Mouse (Mus musculus): ENCODE results near the gene Nol4l. TPM values are rescaled to one million over a fixed set of nuclear protein-coding genes. Genes with fewer than 3 reads are reported as not detected.
A peak's percentile ranks its signal among the peaks of the same experiment; 100 is the strongest.

Gene Nol4l
- total and polyA plus RNA-seq, 3 experiments = 3.5 to 4.4 (median 3.9) TPM

- Histone ChIP-seq H3K36me3 (ENCODE audit: control insufficient read depth, insufficient read depth, low read length) (no peaks in the 10 kb centered on the region), H3K4me1 (ENCODE audit: control insufficient read depth, insufficient read depth, low read length) (peaks cover 5% of the 10 kb centered on the region), H3K27me3 (ENCODE audit: control insufficient read depth, insufficient read depth, low read length) (no peaks in the 10 kb centered on the region), H3K27ac (no peak overlapping the region), H3K79me2 (replicated peaks; ENCODE audit: control insufficient read depth, insufficient read depth, low read length) (no peaks in the 10 kb centered on the region), H3K4me3 (no peak overlapping the region), H3K9ac (ENCODE audit: low read depth, low read length) (no peak overlapping the region)
- DNase-seq = no peak
- 66% methylated on average over 4 of the region's 4 CpGs for WGBS
- intact Hi-C loops (cut with DNase I) = no loop called here
- TF ChIP-seq EP300 (IDR thresholded peaks at IDR 0.05; ENCODE audit: insufficient read depth, low read depth, low read length) = no peak
- TF ChIP-seq CTCF (IDR thresholded peaks at IDR 0.05) = no peak
- TF ChIP-seq POLR2A (IDR thresholded peaks at IDR 0.05; ENCODE audit: insufficient read depth, low read depth, low read length) = no peak
These were observed 60.0 kb downstream of the Nol4l start for GRCm38 (mm10) chr2:153469764-153470163.

GRCm38 (mm10) chr2:153469317-153469716, 60.5 kb downstream of the Nol4l start:
- intact Hi-C loops (cut with DNase I) = no loop called here
- Histone ChIP-seq H3K79me2 (replicated peaks; ENCODE audit: control insufficient read depth, insufficient read depth, low read length) (no peaks in the 10 kb centered on the region), H3K36me3 (ENCODE audit: control insufficient read depth, insufficient read depth, low read length) (no peaks in the 10 kb centered on the region), H3K4me1 (ENCODE audit: control insufficient read depth, insufficient read depth, low read length) (peaks cover 1% of the 10 kb centered on the region; the same call in 1 of the 2 replicates), H3K27me3 (ENCODE audit: control insufficient read depth, insufficient read depth, low read length) (no peaks in the 10 kb centered on the region), H3K4me3 (no peak overlapping the region), H3K9ac (ENCODE audit: low read depth, low read length) (no peak overlapping the region), H3K27ac (no peak overlapping the region)
- 46% methylated on average over 2 of the region's 2 CpGs for WGBS
- no peak for DNase-seq
- no peak for TF ChIP-seq EP300 (IDR thresholded peaks at IDR 0.05; ENCODE audit: insufficient read depth, low read depth, low read length)
- TF ChIP-seq POLR2A (IDR thresholded peaks at IDR 0.05; ENCODE audit: insufficient read depth, low read depth, low read length) = no peak
- TF ChIP-seq CTCF (IDR thresholded peaks at IDR 0.05) = no peak

GRCm38 (mm10) chr2:153467372-153467771, 62.4 kb downstream of the Nol4l start:
- intact Hi-C loops (cut with DNase I) = no loop called here
- H3K4me3 ChIP-seq = no peak overlapping the region
- no peak overlapping the region for H3K9ac ChIP-seq (ENCODE audit: low read depth, low read length)
- H3K27ac ChIP-seq = no peak overlapping the region
- H3K36me3 ChIP-seq (ENCODE audit: control insufficient read depth, insufficient read depth, low read length) = no peaks in the 10 kb centered on the region
- DNase-seq = no peak
- H3K27me3 ChIP-seq (ENCODE audit: control insufficient read depth, insufficient read depth, low read length) = no peaks in the 10 kb centered on the region
- H3K79me2 ChIP-seq (replicated peaks; ENCODE audit: control insufficient read depth, insufficient read depth, low read length) = no peaks in the 10 kb centered on the region
- 85% methylated on average over 1 of the region's 1 CpGs for WGBS
- TF ChIP-seq POLR2A (IDR thresholded peaks at IDR 0.05; ENCODE audit: insufficient read depth, low read depth, low read length) = no peak
- no peak for TF ChIP-seq CTCF (IDR thresholded peaks at IDR 0.05)
- TF ChIP-seq EP300 (IDR thresholded peaks at IDR 0.05; ENCODE audit: insufficient read depth, low read depth, low read length) = no peak
- H3K4me1 ChIP-seq (ENCODE audit: control insufficient read depth, insufficient read depth, low read length) = no peaks in the 10 kb centered on the region

GRCm38 (mm10) chr2:153463257-153463656, 66.5 kb downstream of the Nol4l start:
- no peak for DNase-seq
- intact Hi-C loops (cut with DNase I) = no loop called here
- H3K79me2 ChIP-seq (replicated peaks; ENCODE audit: control insufficient read depth, insufficient read depth, low read length) = no peaks in the 10 kb centered on the region
- H3K36me3 ChIP-seq (ENCODE audit: control insufficient read depth, insufficient read depth, low read length) = no peaks in the 10 kb centered on the region
- WGBS = 89% methylated on average over 3 of the region's 3 CpGs
- TF ChIP-seq CTCF (IDR thresholded peaks at IDR 0.05) (peak; percentile 34), EP300 (IDR thresholded peaks at IDR 0.05; ENCODE audit: insufficient read depth, low read depth, low read length) (no peak)
- no peak overlapping the region for H3K4me3 ChIP-seq
- no peaks in the 10 kb centered on the region for H3K27me3 ChIP-seq (ENCODE audit: control insufficient read depth, insufficient read depth, low read length)
- H3K27ac ChIP-seq = no peak overlapping the region
- no peak overlapping the region for H3K9ac ChIP-seq (ENCODE audit: low read depth, low read length)
- H3K4me1 ChIP-seq (ENCODE audit: control insufficient read depth, insufficient read depth, low read length) = peaks cover 8% of the 10 kb centered on the region

GRCm38 (mm10) chr2:153458022-153458441, 71.7 kb downstream of the Nol4l start:
- Histone ChIP-seq H3K4me3 (no peak overlapping the region), H3K4me1 (ENCODE audit: control insufficient read depth, insufficient read depth, low read length) (peaks cover 13% of the 10 kb centered on the region), H3K36me3 (ENCODE audit: control insufficient read depth, insufficient read depth, low read length) (no peaks in the 10 kb centered on the region), H3K9ac (ENCODE audit: low read depth, low read length) (no peak overlapping the region; the same call in 1 of the 2 replicates), H3K27ac (peak overlapping the region; percentile 87), H3K79me2 (replicated peaks; ENCODE audit: control insufficient read depth, insufficient read depth, low read length) (no peaks in the 10 kb centered on the region), H3K27me3 (ENCODE audit: control insufficient read depth, insufficient read depth, low read length) (no peaks in the 10 kb centered on the region)
- peak; percentile 65 to 75 for DNase-seq
- WGBS = 38% methylated on average over 3 of the region's 3 CpGs
- TF ChIP-seq POLR2A (IDR thresholded peaks at IDR 0.05; ENCODE audit: insufficient read depth, low read depth, low read length) = peak; percentile 88
- TF ChIP-seq EP300 (IDR thresholded peaks at IDR 0.05; ENCODE audit: insufficient read depth, low read depth, low read length) = peak; percentile 74
- no peak for TF ChIP-seq CTCF (IDR thresholded peaks at IDR 0.05)
- intact Hi-C loops (cut with DNase I) = no loop called here

- Histone ChIP-seq H3K27me3 (ENCODE audit: control insufficient read depth, insufficient read depth, low read length) (no peaks in the 10 kb centered on the region), H3K79me2 (replicated peaks; ENCODE audit: control insufficient read depth, insufficient read depth, low read length) (no peaks in the 10 kb centered on the region), H3K36me3 (ENCODE audit: control insufficient read depth, insufficient read depth, low read length) (no peaks in the 10 kb centered on the region), H3K9ac (ENCODE audit: low read depth, low read length) (no peak overlapping the region), H3K27ac (peak overlapping the region; percentile 87), H3K4me3 (no peak overlapping the region), H3K4me1 (ENCODE audit: control insufficient read depth, insufficient read depth, low read length) (peaks cover 13% of the 10 kb centered on the region)
- TF ChIP-seq CTCF (IDR thresholded peaks at IDR 0.05) = no peak
- TF ChIP-seq EP300 (IDR thresholded peaks at IDR 0.05; ENCODE audit: insufficient read depth, low read depth, low read length) = no peak
- no peak for TF ChIP-seq POLR2A (IDR thresholded peaks at IDR 0.05; ENCODE audit: insufficient read depth, low read depth, low read length)
- intact Hi-C loops (cut with DNase I) = no loop called here
- 35% methylated on average over 4 of the region's 4 CpGs for WGBS
- peak in 1 of 2 experiments; percentile 44 for DNase-seq
These were observed 72.3 kb downstream of the Nol4l start for GRCm38 (mm10) chr2:153457467-153457866.
